Mouse (Mus musculus): ENCODE data around the gene Sgsh.

DNA sequence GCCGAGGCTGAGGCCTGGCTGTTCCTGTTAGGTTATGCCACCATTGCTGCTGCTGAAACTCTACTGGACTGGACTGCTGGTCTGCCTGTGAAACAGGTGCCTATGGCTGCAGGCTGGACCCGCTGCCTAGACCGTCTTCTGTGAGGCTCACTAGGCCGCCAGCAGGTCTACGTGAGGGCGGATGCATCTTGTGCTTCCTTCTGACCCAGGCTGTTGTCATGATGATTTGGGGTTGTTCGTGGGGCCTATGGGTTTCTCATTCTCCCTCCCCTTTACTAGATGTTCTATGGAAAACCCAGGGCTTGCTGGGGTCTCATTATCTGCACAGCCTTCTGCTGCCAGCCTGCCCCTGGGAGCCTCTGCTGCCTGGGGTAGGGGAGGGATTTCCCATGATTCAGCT, 41.1 kb upstream of the Sgsh start:
- TF ChIP-seq CTCF (IDR thresholded peaks at IDR 0.05; ENCODE audit: low read depth, low read length) (no peak), TAL1 (conservative IDR thresholded peaks at IDR 0.05; ENCODE audit: low read depth, low read length) (no peak), GATA1 (IDR thresholded peaks at IDR 0.05; ENCODE audit: borderline replicate concordance, low read length) (no peak)

All from G1E (cell line).